Mouse (Mus musculus) bone marrow, adult 2 months (tissue): Measurements from ENCODE around the gene Fbp2. TPM values are rescaled to one million over a fixed set of nuclear protein-coding genes. Genes with fewer than 3 reads are reported as not detected.
A peak's percentile ranks its signal among the peaks of the same experiment; 100 is the strongest.
"Not testable (repeated sequence)": the region's sequence is repeated elsewhere in the genome, so short reads cannot be mapped to it uniquely, and the experiment has no call there.

ENCODE experiments used
- H3K27ac ChIP-seq: fragments of 200-500 bp; 2 replicates; pipeline ENCODE4 v1.5.1; 2012; ENCODE audit warnings: low read depth, mild to moderate bottlenecking, control low read depth, inconsistent platforms, low read length; ENCODE audit not compliant: control insufficient read depth, poor library complexity, insufficient read depth
- H3K4me1 ChIP-seq: fragments of 200-500 bp; 2 replicates; pipeline ENCODE4 v1.6.1; 2011; ENCODE audit warnings: low read length; ENCODE audit not compliant: control insufficient read depth, insufficient read depth
- H3K4me3 ChIP-seq: fragments of 200-500 bp; replicated peaks from 2 replicates; pipeline ENCODE3; 2011; ENCODE audit warnings: mild to moderate bottlenecking, low read depth, low read length, control low read depth; ENCODE audit not compliant: control insufficient read depth
- CTCF ChIP-seq: fragments of 200-500 bp; IDR thresholded peaks from 2 replicates; pipeline ENCODE4 v1.5.1; 2011; ENCODE audit warnings: low read length, control low read depth; ENCODE audit not compliant: control insufficient read depth, insufficient read depth
- POLR2A ChIP-seq: fragments of 200-500 bp; IDR thresholded peaks from 2 replicates; pipeline ENCODE4 v1.6.1; 2011; ENCODE audit warnings: low read depth, mild to moderate bottlenecking, control low read depth, low read length, borderline replicate concordance; ENCODE audit not compliant: control insufficient read depth
- WGBS: fragments of 180-500 bp; shearing (Covaris S2); methylation state at CpG from one replicate; pipeline ENCODE4 v1.1.7; 2018; 5-methylcytosine and 5-hydroxymethylcytosine counted together
- polyA plus RNA-seq: library from polyadenylated mRNA; stranded (reverse); fragments of >200 nt; gene quantifications from 2 replicates; pipeline ENCODE4 v1.2.4, GENCODE M21; 2011; ENCODE audit warnings: low replicate concordance; ENCODE audit not compliant: missing spikeins, insufficient read depth, insufficient read length

Gene Fbp2
- polyA plus RNA-seq, 1 experiment = not detected

GRCm38 (mm10) chr13:62856850-62857249, 1.4 kb downstream of the Fbp2 start:
- H3K4me1 ChIP-seq = no peaks in the 10 kb centered on the region; the same call in none of the 2 replicates
- no peak overlapping the region for H3K27ac ChIP-seq
- WGBS = 85% methylated on average over 14 of the region's 14 CpGs
- TF ChIP-seq CTCF (no peak), POLR2A (no peak)
- H3K4me3 ChIP-seq = no peak overlapping the region

GRCm38 (mm10) chr13:62856305-62856675, 1.9 kb downstream of the Fbp2 start:
- Histone ChIP-seq H3K4me3 (peak overlapping the region; percentile 1), H3K4me1 (no peaks in the 10 kb centered on the region; the same call in none of the 2 replicates), H3K27ac (no peak overlapping the region)
- TF ChIP-seq CTCF = peak; percentile 96
- TF ChIP-seq POLR2A = no peak
- WGBS = 1% methylated on average over 5 of the region's 5 CpGs

- Histone ChIP-seq H3K27ac (no peak overlapping the region), H3K4me1 (no peaks in the 10 kb centered on the region; the same call in none of the 2 replicates), H3K4me3 (no peak overlapping the region)
- TF ChIP-seq POLR2A (no peak), CTCF (no peak)
- 24% methylated on average over 25 of the region's 25 CpGs for WGBS
Observed at GRCm38 (mm10) chr13:62855396-62856304, 2.6 kb downstream of the Fbp2 start.

- WGBS = 14% methylated on average over 15 of the region's 15 CpGs
- TF ChIP-seq CTCF (peak; percentile 78), POLR2A (no peak)
Observed at GRCm38 (mm10) chr13:62854666-62855065, 3.6 kb downstream of the Fbp2 start.

GRCm38 (mm10) chr13:62833341-62833740, 24.9 kb downstream of the Fbp2 start:
- Histone ChIP-seq H3K27ac (no peak overlapping the region), H3K4me1 (no peaks in the 10 kb centered on the region), H3K4me3 (no peak overlapping the region)
- WGBS = 60% methylated on average over 4 of the region's 4 CpGs
- TF ChIP-seq CTCF (no peak), POLR2A (no peak)

More at GRCm38 (mm10) chr13:62854666-62855065, 3.6 kb downstream of the Fbp2 start:
- no peak overlapping the region for H3K27ac ChIP-seq
- H3K4me1 ChIP-seq = no peaks in the 10 kb centered on the region; the same call in none of the 2 replicates
- no peak overlapping the region for H3K4me3 ChIP-seq

GRCm38 (mm10) chr13:62832239-62832638, 26.0 kb downstream of the Fbp2 start:
- no peak for TF ChIP-seq POLR2A
- no peak for TF ChIP-seq CTCF
- Histone ChIP-seq H3K4me1 (no peaks in the 10 kb centered on the region), H3K27ac (no peak overlapping the region), H3K4me3 (no peak overlapping the region)
- WGBS = 68% methylated on average over 2 of the region's 2 CpGs

GRCm38 (mm10) chr13:62815705-62816104, 42.5 kb downstream of the Fbp2 start:
- 78% methylated on average over 3 of the region's 3 CpGs for WGBS
- H3K4me1 ChIP-seq, H3K4me3 ChIP-seq, H3K27ac ChIP-seq: not testable (repeated sequence)

- H3K27ac ChIP-seq = no peak overlapping the region
- no peaks in the 10 kb centered on the region for H3K4me1 ChIP-seq
- TF ChIP-seq POLR2A = no peak
- no peak for TF ChIP-seq CTCF
- H3K4me3 ChIP-seq = no peak overlapping the region
- WGBS = 21% methylated on average over 23 of the region's 32 CpGs
Observed at GRCm38 (mm10) chr13:62812713-62813112, 45.5 kb downstream of the Fbp2 start.

- 61% methylated on average over 6 of the region's 6 CpGs for WGBS
- not testable (repeated sequence) for H3K4me3 ChIP-seq, H3K4me1 ChIP-seq, H3K27ac ChIP-seq
Observed at GRCm38 (mm10) chr13:62807981-62808380, 50.2 kb downstream of the Fbp2 start.

Other genes starting within 250 kb of the Fbp2 start
- gene 6720489N17Rik, start 234.2 kb downstream of the Fbp2 start, polyA plus RNA-seq = 2.6 and 4.9 TPM in 2 replicates
- 2.5 and 9.4 TPM in 2 replicates for gene Platr25, start 97.7 kb downstream of the Fbp2 start, polyA plus RNA-seq
- 1.6 and 2.4 TPM in 2 replicates for gene Gm5141, start 72.6 kb downstream of the Fbp2 start, polyA plus RNA-seq
- 1.7 and 9.4 TPM in 2 replicates for gene Fbp1, start 29.9 kb upstream of the Fbp2 start, polyA plus RNA-seq
- 31.2 and 47.5 TPM in 2 replicates for gene 2010111I01Rik, start 106.5 kb upstream of the Fbp2 start, polyA plus RNA-seq